In genomic region chr2:164278359-164278758, GRCm38 (mm10) we compare ENCODE assay signal across 33 mouse cellular contexts. TPM values are rescaled to one million over a fixed set of nuclear protein-coding genes. Genes with fewer than 3 reads are reported as not detected.
"Had no signal": no experiment of that assay in that cellular context is flagged by ENCODE, and none has a peak within 500 bp of the region (broad histone marks: within the 10 kb centered on the region; RNA-seq: fewer than 3 reads in every experiment).

TSS of gene Svs4 (minus strand) at chr2:164278459.

- DNase-seq: cerebellum, adult 8-10 months; cerebellum, adult 9-10 months; cerebellum, adult 9-11 months; cerebellum, postnatal 10 days; cerebellum, postnatal 14 days; cerebellum, postnatal 25 days; cerebellum, postnatal 36 days; embryo, embryonic 11 days; forebrain, postnatal 0 days; gastrocnemius, adult 2 months; gastrocnemius, postnatal 10 days; gastrocnemius, postnatal 14 days; gastrocnemius, postnatal 25 days; gastrocnemius, postnatal 36 days; heart, adult 11 months; heart, adult 18-20 months; heart, adult 2 months had no signal

- ATAC-seq: forebrain, embryonic 13.5 days; forebrain, embryonic 14.5 days; forebrain, embryonic 15.5 days; forebrain, embryonic 16.5 days; forebrain, postnatal 0 days had no signal

- H3K27me3 ChIP-seq: embryonic facial prominence, embryonic 12.5 days; embryonic facial prominence, embryonic 13.5 days; embryonic facial prominence, embryonic 15.5 days; forebrain, embryonic 12.5 days; forebrain, embryonic 13.5 days; forebrain, embryonic 15.5 days had no signal

- H3K36me3 ChIP-seq: embryonic facial prominence, embryonic 10.5 days; embryonic facial prominence, embryonic 12.5 days; embryonic facial prominence, embryonic 13.5 days; embryonic facial prominence, embryonic 15.5 days; forebrain, embryonic 10.5 days; forebrain, embryonic 12.5 days; forebrain, embryonic 15.5 days had no signal

- H3K4me2 ChIP-seq: embryonic facial prominence, embryonic 12.5 days; embryonic facial prominence, embryonic 13.5 days; embryonic facial prominence, embryonic 15.5 days; forebrain, embryonic 12.5 days; forebrain, embryonic 13.5 days; forebrain, embryonic 15.5 days had no signal

- H3K4me1 ChIP-seq: embryonic facial prominence, embryonic 10.5 days; embryonic facial prominence, embryonic 12.5 days; embryonic facial prominence, embryonic 13.5 days; embryonic facial prominence, embryonic 15.5 days; forebrain, embryonic 10.5 days; forebrain, embryonic 12.5 days; forebrain, embryonic 13.5 days; forebrain, embryonic 15.5 days had no signal

- H3K27ac ChIP-seq: embryonic facial prominence, embryonic 10.5 days; embryonic facial prominence, embryonic 12.5 days; embryonic facial prominence, embryonic 13.5 days; embryonic facial prominence, embryonic 15.5 days; forebrain, embryonic 10.5 days; forebrain, embryonic 12.5 days; forebrain, embryonic 13.5 days; forebrain, embryonic 15.5 days; gastrocnemius, adult 2 months; heart, adult 2 months had no signal

- H3K9ac ChIP-seq: embryonic facial prominence, embryonic 12.5 days; embryonic facial prominence, embryonic 13.5 days; embryonic facial prominence, embryonic 15.5 days; forebrain, embryonic 12.5 days; forebrain, embryonic 13.5 days; forebrain, embryonic 15.5 days; forebrain, postnatal 0 days had no signal

- H3K4me3 ChIP-seq: embryonic facial prominence, embryonic 10.5 days; embryonic facial prominence, embryonic 12.5 days; embryonic facial prominence, embryonic 13.5 days; embryonic facial prominence, embryonic 15.5 days; erythroblast, embryonic 14.5 days; forebrain, embryonic 10.5 days; forebrain, embryonic 12.5 days; forebrain, embryonic 13.5 days; forebrain, embryonic 15.5 days; gastrocnemius, adult 2 months; heart, adult 2 months had no signal

- H3K9me3 ChIP-seq: embryonic facial prominence, embryonic 10.5 days; embryonic facial prominence, embryonic 12.5 days; embryonic facial prominence, embryonic 13.5 days; embryonic facial prominence, embryonic 15.5 days; forebrain, embryonic 10.5 days; forebrain, embryonic 12.5 days; forebrain, embryonic 13.5 days; forebrain, embryonic 15.5 days had no signal

RNA-seq across cellular contexts. Expression of gene Svs4, which starts in this region (rescaled TPM):
- polyA plus RNA-seq: cortical plate, adult 2 months; embryonic facial prominence, embryonic 10.5 days; embryonic facial prominence, embryonic 11.5 days; embryonic facial prominence, embryonic 12.5 days; embryonic facial prominence, embryonic 13.5 days; embryonic facial prominence, embryonic 14.5 days; embryonic facial prominence, embryonic 15.5 days; erythroblast, embryonic 14.5 days; forebrain, embryonic 10.5 days; forebrain, embryonic 11.5 days; forebrain, embryonic 12.5 days; forebrain, embryonic 13.5 days; forebrain, embryonic 14.5 days; forebrain, embryonic 15.5 days; forebrain, embryonic 16.5 days; forebrain, postnatal 0 days; frontal cortex, adult 2 months; heart, adult 2 months had no signal
